Mouse (Mus musculus) heart, embryonic 13.5 days (tissue): ENCODE data around the gene Btbd35f15. TPM values are rescaled to one million over a fixed set of nuclear protein-coding genes. Genes with fewer than 3 reads are reported as not detected.
"Not testable (repeated sequence)": the region's sequence is repeated elsewhere in the genome, so short reads cannot be mapped to it uniquely, and the experiment has no call there.

ENCODE experiments used
- ATAC-seq: fragments of 200-750 bp; cut with Nextera tagmentation; 2 replicates; pipeline ENCODE4 v1.8.0; 2017; ENCODE audit warnings: moderate TSS enrichment; ENCODE audit not compliant: insufficient number of reproducible peaks, low FRiP score, low TSS enrichment; ENCODE audit errors: extremely low read depth
- H3K27ac ChIP-seq: fragments of 300-500 bp; sonication (generic); replicated peaks from 2 replicates; pipeline ENCODE4 v1.5.1; 2015; ENCODE audit warnings: moderate library complexity, mild to moderate bottlenecking, inconsistent platforms
- H3K27me3 ChIP-seq: fragments of 300-500 bp; sonication (generic); replicated peaks from 2 replicates; pipeline ENCODE4 v1.6.1; 2015; ENCODE audit warnings: mild to moderate bottlenecking, inconsistent platforms
- H3K36me3 ChIP-seq: fragments of 300-500 bp; sonication (generic); 2 replicates; pipeline ENCODE4 v1.6.1; 2015; ENCODE audit warnings: mild to moderate bottlenecking, inconsistent platforms
- H3K4me1 ChIP-seq: fragments of 300-500 bp; sonication (generic); 2 replicates; pipeline ENCODE4 v1.6.1; 2015; ENCODE audit warnings: inconsistent platforms
- H3K4me2 ChIP-seq: fragments of 300-500 bp; sonication (generic); 2 replicates; pipeline ENCODE4 v1.6.1; 2015; ENCODE audit warnings: inconsistent platforms, mild to moderate bottlenecking, moderate library complexity
- H3K4me3 ChIP-seq: fragments of 300-500 bp; sonication (generic); 2 replicates; pipeline ENCODE4 v1.5.1; 2015; ENCODE audit warnings: moderate library complexity, mild to moderate bottlenecking, inconsistent platforms
- H3K9ac ChIP-seq: fragments of 300-500 bp; sonication (generic); 2 replicates; pipeline ENCODE4 v1.6.1; 2015; ENCODE audit warnings: inconsistent platforms, mild to moderate bottlenecking, moderate library complexity
- H3K9me3 ChIP-seq: fragments of 300-500 bp; sonication (generic); 2 replicates; pipeline ENCODE4 v1.6.1; 2016; ENCODE audit warnings: inconsistent platforms
- WGBS: fragments of 180-500 bp; shearing (Covaris S2); methylation state at CpG from one replicate; pipeline ENCODE4 v1.1.7; 2015; ENCODE audit warnings: mixed read lengths; 5-methylcytosine and 5-hydroxymethylcytosine counted together
- polyA plus RNA-seq: library from polyadenylated mRNA; unstranded; fragments of >200 nt; fragmentation: Nextera tagmentation; extraction: Ambion mirVana; gene quantifications from 2 replicates; pipeline ENCODE4 v1.2.1, GENCODE M21; 2015

The Btbd35f15 gene
- polyA plus RNA-seq: not detected in 2 replicates

GRCm38 (mm10) chrX:33577214-33577613 is at the start of gene Btbd35f15:
Gene Btbd35f15, minus strand, starts transcription at chrX:33577314.
- no CpG with 5 or more reads among the region's 3 CpGs for WGBS
- not testable (repeated sequence) for ATAC-seq, H3K36me3 ChIP-seq, H3K9ac ChIP-seq, H3K27me3 ChIP-seq, H3K4me1 ChIP-seq, H3K9me3 ChIP-seq, H3K4me3 ChIP-seq, H3K27ac ChIP-seq, H3K4me2 ChIP-seq

Other genes with a start within 250 kb of the Btbd35f15 start
- gene Btbd35f13, start 79.9 kb upstream of the Btbd35f15 start, polyA plus RNA-seq: not detected in 2 replicates
- not detected in 2 replicates for gene Btbd35f14, start 125.0 kb upstream of the Btbd35f15 start, polyA plus RNA-seq